10 mouse cellular contexts compared by ENCODE assay signal in the genomic region with DNA sequence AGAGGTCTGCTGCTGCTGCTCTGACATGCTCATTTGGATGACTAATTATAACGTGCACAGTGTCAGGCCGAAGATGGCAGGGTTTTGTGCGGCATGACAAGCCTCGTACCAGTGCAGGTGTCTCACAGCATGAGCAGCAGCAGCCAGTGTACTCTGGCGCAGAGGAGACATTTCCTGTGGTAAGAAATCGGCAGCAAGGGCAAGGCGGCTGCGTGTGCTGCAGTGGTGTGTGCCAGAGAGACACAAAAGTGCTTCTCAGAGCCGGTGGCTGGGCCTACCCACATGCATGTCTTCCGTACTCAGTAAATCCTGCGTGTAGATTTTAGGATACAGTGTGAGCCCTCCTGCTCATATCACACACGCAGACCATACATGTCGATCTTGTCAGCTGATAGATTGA. TPM values are rescaled to one million over a fixed set of nuclear protein-coding genes. Genes with fewer than 3 reads are reported as not detected.
DNase-seq lines count a peak whose midpoint lies in the region; ATAC-seq and TF ChIP-seq lines count a peak whose summit lies in the region.
"Had no signal": no experiment of that assay in that cellular context is flagged by ENCODE, and none has a peak within 500 bp of the region (broad histone marks: within the 10 kb centered on the region; RNA-seq: fewer than 3 reads in every experiment).

No protein-coding gene starts in this region.

- ATAC-seq in hindbrain, embryonic 16.5 days, result peak; percentile 90
- ATAC-seq in midbrain, postnatal 0 days (ENCODE audit: low FRiP score), result peak; percentile 49; the same call in 1 of the 2 replicates

- peak overlapping the region; percentile 5; the same call in 1 of the 2 replicates for H3K27ac ChIP-seq in hindbrain, embryonic 16.5 days (ENCODE audit: low read depth, low read length)
- H3K27ac ChIP-seq in midbrain, postnatal 0 days (ENCODE audit: low read depth, low read length), result peak overlapping the region; percentile 1; the same call in 1 of the 2 replicates

- peak overlapping the region; percentile 48 for H3K9ac ChIP-seq in hindbrain, embryonic 16.5 days (ENCODE audit: low read depth, low read length)
- no peak overlapping the region for H3K9ac ChIP-seq in midbrain, postnatal 0 days (replicated peaks; ENCODE audit: low read length, poor library complexity, severe bottlenecking)

- no peaks in the 10 kb centered on the region for H3K27me3 ChIP-seq in E14TG2a.4 (ENCODE audit: insufficient read depth, low read length)
- no peaks in the 10 kb centered on the region for H3K27me3 ChIP-seq in hindbrain, embryonic 16.5 days (replicated peaks; ENCODE audit: control insufficient read depth, insufficient read depth, low read length)
- H3K27me3 ChIP-seq in midbrain, postnatal 0 days (ENCODE audit: insufficient read depth, low read length), result no peaks in the 10 kb centered on the region
- H3K27me3 ChIP-seq: megakaryocyte, embryonic 14.5 days had no signal

- H3K4me2 ChIP-seq in hindbrain, embryonic 16.5 days (ENCODE audit: low read length), result peak overlapping the region; percentile 37
- no peak overlapping the region for H3K4me2 ChIP-seq in midbrain, postnatal 0 days (ENCODE audit: low read depth, low read length, poor library complexity, severe bottlenecking)

- H3K4me1 ChIP-seq in E14TG2a.4 (replicated peaks; ENCODE audit: low read depth, low read length), result peaks cover 5% of the 10 kb centered on the region; the same call in 1 of the 2 replicates
- H3K4me1 ChIP-seq in hindbrain, embryonic 16.5 days (ENCODE audit: control insufficient read depth, insufficient read depth, low read depth, low read length), result no peaks in the 10 kb centered on the region
- no peaks in the 10 kb centered on the region for H3K4me1 ChIP-seq in midbrain, postnatal 0 days (ENCODE audit: insufficient read depth, low read length)
- H3K4me1 ChIP-seq: megakaryocyte, embryonic 14.5 days had no signal

- H3K4me3 ChIP-seq in E14TG2a.4 (replicated peaks; ENCODE audit: low read length), result 0 out of 2 replicates have a peak overlapping the region, but pooled peaks have one; percentile 14
- no peak overlapping the region for H3K4me3 ChIP-seq in hindbrain, embryonic 16.5 days (ENCODE audit: low read length)
- H3K4me3 ChIP-seq in midbrain, postnatal 0 days (ENCODE audit: low read depth, low read length), result no peak overlapping the region
- H3K4me3 ChIP-seq: megakaryocyte, embryonic 14.5 days had no signal

- 51% methylated on average over 13 of the region's 13 CpGs for WGBS in hindbrain, embryonic 16.5 days
- WGBS in midbrain, postnatal 0 days, result 60% methylated on average over 13 of the region's 13 CpGs

- peak; percentile 36 to 54 for DNase-seq in cerebellum, adult 18-20 months
- peak; percentile 60 for DNase-seq in midbrain, postnatal 0 days (ENCODE audit: low spot score)
- no peak for DNase-seq in spleen, postnatal 14 days (ENCODE audit: low spot score in 2 of 2)
- no peak for DNase-seq in adrenal gland, adult (ENCODE audit: inconsistent age in 2 of 2, low spot score in 1 of 2)
- DNase-seq in adrenal gland, adult 2 months, result no peak
- no peak for DNase-seq in urinary bladder, postnatal 10 days (ENCODE audit: low spot score)
- DNase-seq: kidney, postnatal 36 days had no signal

- TF ChIP-seq CTCF in E14TG2a.4 (conservative IDR thresholded peaks at IDR 0.05; ENCODE audit: low read length), result no peak
- TF ChIP-seq CTCF in midbrain, postnatal 0 days (IDR thresholded peaks at IDR 0.05), result no peak

- H3K9me3 ChIP-seq in E14TG2a.4 (ENCODE audit: low read length), result no peaks in the 10 kb centered on the region
- H3K9me3 ChIP-seq in hindbrain, embryonic 16.5 days (ENCODE audit: control insufficient read depth, low read length), result no peaks in the 10 kb centered on the region
- H3K9me3 ChIP-seq in midbrain, postnatal 0 days (ENCODE audit: low read length), result no peaks in the 10 kb centered on the region
- H3K9me3 ChIP-seq: megakaryocyte, embryonic 14.5 days had no signal

- H3K36me3 ChIP-seq in E14TG2a.4 (ENCODE audit: insufficient read depth, low read length), result no peaks in the 10 kb centered on the region
- H3K36me3 ChIP-seq in hindbrain, embryonic 16.5 days (ENCODE audit: control insufficient read depth, insufficient read depth, low read length), result no peaks in the 10 kb centered on the region
- no peaks in the 10 kb centered on the region for H3K36me3 ChIP-seq in midbrain, postnatal 0 days (ENCODE audit: insufficient read depth, low read length)

RNA-seq across cellular contexts. Expression of gene Fancl, which starts 51.9 kb away (rescaled TPM):
- 13.0 and 15.2 TPM in 2 replicates for polyA plus RNA-seq in hindbrain, embryonic 16.5 days (2015; fragmentation: Nextera tagmentation; extraction: Ambion mirVana)
- total RNA-seq in midbrain, postnatal 0 days (2014; rRNA removed), result 12.7 and 16.0 TPM in 2 replicates
- polyA plus RNA-seq in midbrain, postnatal 0 days (2015; fragmentation: Nextera tagmentation; extraction: Ambion mirVana), result 14.9 and 15.9 TPM in 2 replicates
- total RNA-seq in adrenal gland, adult 2 months (2021), result 10 to 100 TPM in 1 of 2 experiments, 1 to 10 TPM in 1; 8.7 to 13.6 TPM
- 0.38 and 0.68 TPM in 2 replicates for polyA plus RNA-seq in adrenal gland, adult 2 months (2012; rRNA removed)

Comparison
In these comparisons a context has a peak if more than half of its experiments do, and no peak if none do; other contexts are left out.
1. DNase-seq: peak in cerebellum, adult 18-20 months (2 of 2) and midbrain, postnatal 0 days (single experiment); none in spleen, postnatal 14 days (0 of 2), adrenal gland, adult (0 of 2), adrenal gland, adult 2 months (single experiment) and urinary bladder, postnatal 10 days (single experiment).